Mouse (Mus musculus) C2C12 (cell line): Measurements from ENCODE around the gene Ptpn22. TPM values are rescaled to one million over a fixed set of nuclear protein-coding genes. Genes with fewer than 3 reads are reported as not detected.

Experiments used
- H3K27me3 ChIP-seq: one replicate; pipeline ENCODE4 v1.6.1; 2011; ENCODE audit not compliant: control insufficient read depth, insufficient read depth, insufficient read length
- H3K36me3 ChIP-seq: one replicate; pipeline ENCODE4 v1.6.1; 2011; ENCODE audit not compliant: control insufficient read depth, insufficient read depth
- H3K4me3 ChIP-seq: one replicate; pipeline ENCODE4 v1.5.1; 2011; ENCODE audit warnings: mild to moderate bottlenecking, control low read depth; ENCODE audit not compliant: poor library complexity, insufficient read depth, severe bottlenecking
- H3K79me2 ChIP-seq: one replicate; pipeline ENCODE4 v1.6.1; 2011; ENCODE audit not compliant: control insufficient read depth, insufficient read depth
- H3K79me3 ChIP-seq: one replicate; pipeline ENCODE4 v1.6.1; 2011; ENCODE audit warnings: low read depth, control low read depth
- H3ac ChIP-seq: one replicate; pipeline ENCODE3; 2011; ENCODE audit warnings: low read depth; ENCODE audit not compliant: control insufficient read depth, insufficient read length
- CEBPB ChIP-seq: IDR thresholded peaks from one replicate; pipeline ENCODE4 v1.6.1; 2011; ENCODE audit warnings: low read depth, mild to moderate bottlenecking, control low read depth, moderate library complexity
- CTCF ChIP-seq: IDR thresholded peaks from one replicate; pipeline ENCODE4 v1.5.1; 2011; ENCODE audit not compliant: control insufficient read depth, insufficient read depth, insufficient read length
- FOSL1 ChIP-seq: IDR thresholded peaks from one replicate; pipeline ENCODE4 v1.8.0; 2011; ENCODE audit warnings: mild to moderate bottlenecking, low read length; ENCODE audit not compliant: poor library complexity, insufficient read depth, severe bottlenecking
- MAX ChIP-seq: IDR thresholded peaks from one replicate; pipeline ENCODE4 v1.6.1; 2011; ENCODE audit warnings: mild to moderate bottlenecking, control low read depth
- MYOD1 ChIP-seq: IDR thresholded peaks from one replicate; pipeline ENCODE4 v1.6.1; 2011; ENCODE audit warnings: low read depth; ENCODE audit not compliant: control insufficient read depth, insufficient read length
- MYOG ChIP-seq: IDR thresholded peaks from one replicate; pipeline ENCODE4 v1.6.1; 2011; ENCODE audit not compliant: control insufficient read depth, insufficient read length; ENCODE audit errors: extremely low read depth
- USF1 ChIP-seq: IDR thresholded peaks from one replicate; pipeline ENCODE4 v1.6.1; 2011; ENCODE audit warnings: low read depth, mild to moderate bottlenecking, control low read depth, moderate library complexity
- polyA plus RNA-seq: library from polyadenylated mRNA; unstranded; fragments of >200 nt; fragmentation: generic; extraction: Trizol; gene quantifications from one replicate; pipeline ENCODE4 v1.2.1, GENCODE M21; 2012; ENCODE audit warnings: missing spikeins

Ptpn22 gene
- polyA plus RNA-seq, 1 experiment, result 1.8 TPM

DNA sequence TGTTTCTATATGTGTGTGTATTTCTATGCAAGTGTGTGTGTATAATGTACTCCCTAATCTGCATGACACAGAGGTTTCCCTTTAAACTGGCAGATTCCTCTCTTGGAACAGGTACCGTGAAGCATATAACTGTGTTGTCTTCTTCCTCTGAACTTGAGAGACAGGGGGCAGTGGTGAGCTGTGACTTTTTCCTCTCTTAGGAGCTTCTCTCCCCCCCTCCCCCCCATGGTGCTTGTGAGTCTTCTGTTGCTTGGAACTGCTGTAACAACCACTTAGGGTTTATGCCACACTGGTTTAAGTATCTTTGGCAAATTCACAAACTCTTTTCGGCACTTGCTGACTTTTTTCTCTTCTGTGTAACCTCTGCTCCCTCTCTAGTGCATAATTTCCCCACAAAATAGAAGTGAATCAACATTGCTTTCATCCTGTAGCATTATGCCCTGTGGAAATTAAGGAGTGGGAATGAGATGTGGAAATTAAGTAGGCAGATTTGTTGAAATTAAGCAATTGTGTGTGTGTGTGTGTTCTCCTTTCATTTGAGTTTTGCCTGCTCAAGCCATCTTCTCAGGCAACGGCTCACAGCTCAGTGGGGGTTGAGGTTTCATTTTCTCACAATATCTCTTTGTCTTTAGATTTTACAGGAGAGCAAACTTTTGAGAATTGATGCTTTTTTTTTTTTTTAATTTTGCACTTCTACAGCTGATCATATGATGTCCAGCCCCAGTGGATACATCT lies 6.9 kb upstream of the Ptpn22 start:
- Histone ChIP-seq H3K79me3 (no peaks in the 10 kb centered on the region), H3ac (no peak overlapping the region), H3K27me3 (no peaks in the 10 kb centered on the region), H3K4me3 (no peak overlapping the region), H3K79me2 (no peaks in the 10 kb centered on the region), H3K36me3 (no peaks in the 10 kb centered on the region)
- TF ChIP-seq FOSL1 (no peak), CEBPB (no peak), MYOG (no peak), MAX (no peak), USF1 (no peak), CTCF (no peak)

DNA sequence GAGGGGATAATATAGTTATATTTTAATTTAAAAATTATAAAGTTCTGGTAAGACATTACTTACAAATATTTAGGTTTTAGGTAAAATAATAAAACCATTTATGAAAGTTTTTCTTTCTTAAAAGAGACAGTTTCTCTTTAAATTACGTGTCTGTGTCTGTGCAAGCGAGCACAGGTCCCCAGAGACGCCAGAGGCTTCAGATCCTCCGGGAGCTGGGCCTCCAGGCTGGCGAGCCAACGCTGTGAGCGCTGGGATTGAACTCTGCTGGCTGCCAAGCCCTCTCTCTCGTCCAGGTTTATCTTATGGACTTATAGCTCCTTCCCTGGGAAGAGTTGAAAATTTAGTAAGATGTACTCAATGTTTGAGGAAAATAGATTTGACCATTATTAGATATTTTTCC lies 5.8 kb upstream of the Ptpn22 start:
- Histone ChIP-seq H3K36me3 (no peaks in the 10 kb centered on the region), H3ac (no peak overlapping the region), H3K27me3 (no peaks in the 10 kb centered on the region), H3K79me3 (no peaks in the 10 kb centered on the region), H3K4me3 (no peak overlapping the region), H3K79me2 (no peaks in the 10 kb centered on the region)
- TF ChIP-seq MAX (no peak), MYOG (no peak), CTCF (no peak), USF1 (no peak), MYOD1 (no peak), CEBPB (no peak), FOSL1 (no peak)

DNA sequence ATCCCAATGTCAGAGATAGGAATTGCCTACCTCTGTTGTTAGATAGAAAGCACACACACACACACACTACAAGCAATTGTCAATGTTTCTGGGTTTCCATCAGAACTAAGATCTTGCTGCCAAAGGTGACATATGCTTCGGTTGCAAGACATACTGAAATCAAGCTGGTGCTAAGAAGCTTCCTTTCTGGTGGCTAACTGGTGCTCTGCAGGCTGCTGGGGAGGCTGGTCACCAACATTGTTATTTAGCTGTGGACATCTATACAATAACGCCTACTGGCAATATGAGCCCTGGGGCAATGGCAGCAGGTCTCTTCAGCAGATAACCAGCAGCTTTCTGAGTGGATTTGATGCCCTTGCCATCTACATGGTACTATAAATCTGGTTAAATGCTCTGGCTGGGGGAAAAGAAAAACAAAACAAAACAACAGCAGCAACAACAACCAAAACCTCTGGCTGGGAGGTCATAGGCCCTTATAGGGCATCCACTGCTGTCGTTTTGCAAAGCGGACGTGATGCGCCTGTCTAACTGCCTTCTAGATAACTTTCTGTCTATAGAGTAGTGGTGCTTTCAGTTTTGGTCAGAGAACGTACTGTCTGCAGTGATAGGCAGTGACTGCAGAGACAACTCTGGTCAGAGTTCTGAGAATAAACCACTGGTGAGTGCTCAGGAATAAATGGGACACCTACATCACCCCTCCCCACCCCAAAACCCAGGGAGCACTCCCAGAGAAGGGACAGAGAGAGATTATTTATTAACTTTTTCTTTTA lies 2.4 kb upstream of the Ptpn22 start:
- Histone ChIP-seq H3K27me3 (no peaks in the 10 kb centered on the region), H3ac (no peak overlapping the region), H3K79me3 (no peaks in the 10 kb centered on the region), H3K36me3 (no peaks in the 10 kb centered on the region), H3K79me2 (no peaks in the 10 kb centered on the region), H3K4me3 (no peak overlapping the region)
- TF ChIP-seq MYOG (no peak), USF1 (no peak), CEBPB (no peak), MAX (no peak), FOSL1 (no peak), CTCF (no peak), MYOD1 (no peak)

DNA sequence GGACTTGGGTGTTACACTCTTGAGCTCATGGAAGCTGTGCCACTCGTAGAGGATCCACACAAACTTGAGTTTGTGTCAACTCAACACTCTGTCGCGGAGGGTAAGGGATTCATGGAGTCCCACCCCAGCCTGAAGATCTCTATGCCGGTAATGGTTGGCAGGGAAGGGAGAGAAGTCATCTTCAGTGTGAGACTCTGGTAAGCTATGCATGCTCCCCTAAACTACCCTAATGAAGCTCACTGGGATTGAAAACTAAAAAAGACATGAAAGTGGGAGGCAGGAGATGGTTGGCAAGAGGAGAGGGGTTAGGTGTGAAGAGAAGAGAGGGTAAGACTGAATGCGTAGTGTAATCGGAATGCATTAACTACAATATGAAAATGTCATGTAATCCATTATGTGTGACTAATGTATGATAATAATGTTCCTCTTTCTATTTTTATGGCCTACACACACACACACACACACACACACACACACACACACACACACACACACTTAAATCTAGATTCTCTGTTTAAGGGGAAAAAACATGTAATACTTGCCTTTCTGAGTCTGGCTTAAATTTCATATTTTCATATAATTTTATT lies 1.5 kb upstream of the Ptpn22 start:
- Histone ChIP-seq H3K79me3 (no peaks in the 10 kb centered on the region), H3K4me3 (no peak overlapping the region), H3K27me3 (no peaks in the 10 kb centered on the region), H3K36me3 (no peaks in the 10 kb centered on the region), H3ac (no peak overlapping the region), H3K79me2 (no peaks in the 10 kb centered on the region)
- TF ChIP-seq MYOG, result no peak

DNA sequence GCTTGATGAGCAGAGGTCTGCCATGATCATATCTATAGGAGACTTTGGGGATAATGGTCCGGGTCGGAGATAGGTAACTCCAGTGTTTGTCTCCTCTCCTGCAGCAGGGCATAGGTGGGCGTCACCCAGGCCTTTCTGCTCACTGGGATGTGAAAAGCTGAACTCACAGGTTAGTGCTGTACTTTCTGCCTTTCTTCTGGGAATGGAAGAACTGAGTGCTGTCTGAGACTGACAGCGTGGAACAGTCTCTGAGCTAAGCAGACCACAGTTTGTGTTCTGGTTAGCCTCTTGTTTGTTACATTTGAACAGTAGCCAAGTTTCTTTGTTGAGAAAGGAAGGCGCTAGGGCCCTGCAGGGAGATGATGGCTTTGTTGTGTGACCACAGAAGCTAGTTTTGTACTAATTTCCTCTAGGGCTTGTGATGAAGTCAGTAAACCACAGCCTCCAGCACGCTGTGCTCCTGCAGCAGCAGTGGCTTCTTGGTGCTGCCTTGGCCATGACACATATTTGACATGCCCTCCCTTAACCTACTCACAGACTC lies 326 bp downstream of the Ptpn22 start:
- H3K79me3 ChIP-seq, result no peaks in the 10 kb centered on the region
- no peaks in the 10 kb centered on the region for H3K36me3 ChIP-seq
- peak overlapping the region; percentile 1 for H3ac ChIP-seq
- H3K27me3 ChIP-seq, result no peaks in the 10 kb centered on the region
- no peak overlapping the region for H3K4me3 ChIP-seq
- TF ChIP-seq MYOD1 (no peak), CEBPB (no peak), MYOG (no peak), FOSL1 (no peak), CTCF (no peak), USF1 (no peak), MAX (peak; percentile 90)
- H3K79me2 ChIP-seq, result no peaks in the 10 kb centered on the region
